Mouse (Mus musculus) forelimb bud, embryonic 11.5 days (tissue): ENCODE measurements around the gene Smim14.
A peak's percentile ranks its signal among the peaks of the same experiment; 100 is the strongest.

Source experiments
- DNase-seq: peaks from one replicate; pipeline ENCODE4 v3.0.0-alpha.2; 2012; ENCODE audit warnings: low read depth, low spot score

The Smim14 gene

DNA sequence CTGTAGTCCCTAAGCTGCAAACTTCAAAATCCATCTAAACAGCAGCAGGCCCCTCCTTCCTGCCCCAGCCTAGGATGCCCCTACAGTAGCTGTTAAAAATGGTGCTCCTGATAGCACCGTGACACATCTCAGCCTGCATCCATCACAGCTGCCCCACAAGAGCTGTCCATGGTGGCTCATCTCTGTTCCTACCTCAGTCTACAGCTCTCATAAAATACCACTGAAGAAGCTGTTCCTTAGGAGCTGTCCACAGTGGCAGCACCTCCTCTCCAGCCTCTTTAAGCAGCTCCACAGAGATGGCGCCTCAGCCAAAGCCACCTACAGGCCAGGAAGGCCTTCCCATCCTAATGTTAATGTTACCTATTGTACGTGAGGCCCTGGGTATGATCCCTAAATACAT, 70.1 kb downstream of the Smim14 start:
- DNase-seq: no peak

DNA sequence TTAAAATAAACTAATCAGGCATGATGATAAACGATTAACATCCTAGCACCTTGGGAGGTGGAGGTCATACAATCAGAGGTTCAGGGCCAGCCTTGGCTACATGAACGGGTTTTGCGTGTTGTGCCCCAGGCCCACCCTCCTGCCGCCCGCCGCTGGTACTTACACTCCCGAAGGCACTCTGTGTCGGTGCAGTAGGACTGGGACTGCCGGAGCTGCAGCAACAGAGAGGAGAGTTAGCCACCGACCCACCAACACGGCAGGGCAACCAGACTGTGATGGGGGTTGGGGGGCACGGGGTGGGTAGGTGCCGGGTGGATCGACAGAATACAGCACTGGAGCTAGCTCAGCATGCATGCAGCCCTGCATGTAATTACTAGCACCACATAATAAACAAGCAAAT, 76.6 kb downstream of the Smim14 start:
- DNase-seq: no peak

DNA sequence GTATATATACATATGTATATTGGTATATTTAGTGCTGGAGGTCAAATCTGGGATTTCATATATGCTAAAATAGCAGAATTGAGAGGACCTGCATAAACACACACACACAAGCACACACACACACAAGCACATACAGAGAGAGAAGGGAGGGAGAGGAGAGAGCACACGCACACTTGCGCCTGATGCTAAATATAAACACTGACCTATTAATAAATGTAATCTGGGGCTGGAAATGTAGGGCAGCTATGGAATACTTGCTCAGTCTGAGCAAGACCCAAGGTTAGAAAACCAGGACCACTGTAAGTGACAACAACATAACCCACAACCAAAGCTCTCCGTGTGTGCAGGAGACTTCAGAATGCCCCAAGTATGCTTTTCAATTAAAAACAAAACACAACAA, 77.5 kb downstream of the Smim14 start:
- DNase-seq: no peak

DNA sequence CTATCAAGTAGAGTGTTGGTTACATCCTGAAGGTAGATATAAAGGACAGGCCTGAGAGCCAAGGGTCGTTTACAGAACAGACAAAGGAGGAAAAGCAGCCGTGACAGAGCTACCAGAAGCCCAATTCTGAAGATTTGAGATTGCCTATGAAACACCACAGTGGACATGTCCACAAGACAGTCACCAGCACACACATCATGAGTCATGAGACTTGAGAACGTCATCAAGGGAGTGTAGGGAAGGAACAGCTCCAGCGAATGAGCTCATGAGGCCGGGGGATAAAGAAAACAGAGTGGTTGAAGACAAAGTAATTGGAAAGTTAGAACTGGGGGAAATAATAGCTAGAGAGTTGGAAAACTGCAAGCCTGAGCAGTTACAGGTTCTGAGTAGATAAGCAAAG, 79.1 kb downstream of the Smim14 start:
- DNase-seq: no peak

DNA sequence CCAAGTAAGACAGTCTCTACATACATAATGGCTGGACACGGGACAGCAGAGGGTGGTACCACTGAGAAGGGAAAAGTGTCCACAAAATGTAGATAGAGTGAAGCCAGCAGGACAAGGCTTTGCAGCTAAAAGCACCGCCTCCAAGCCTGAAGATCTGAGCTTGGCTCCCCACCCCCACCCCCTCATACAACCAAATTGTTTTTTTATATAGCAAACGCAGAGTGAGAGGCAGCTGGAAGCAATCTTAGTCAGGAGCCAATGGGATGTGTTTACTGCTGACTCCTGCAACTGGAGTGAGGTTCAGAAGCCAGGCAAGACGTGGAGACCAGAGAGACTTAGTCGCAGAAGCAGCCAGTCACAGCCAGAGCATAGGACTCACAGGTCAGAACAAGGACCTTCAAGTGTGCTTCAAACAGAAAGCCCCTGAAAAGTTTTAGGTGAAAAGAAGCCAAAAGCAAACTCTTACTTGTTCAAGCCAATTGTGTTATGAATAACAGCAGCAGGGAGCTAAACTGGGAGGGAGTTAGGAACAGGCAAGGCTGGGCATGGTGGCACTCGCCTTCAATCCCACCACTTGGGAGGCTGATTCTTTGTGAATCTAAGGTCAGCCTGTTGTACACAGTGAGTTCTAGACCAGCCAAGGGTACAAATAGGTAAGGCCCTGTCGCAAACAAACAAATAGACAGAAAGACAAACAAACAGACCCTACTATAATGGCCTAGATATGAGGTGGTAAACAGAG, 79.7 kb downstream of the Smim14 start:
- peak; percentile 76 for DNase-seq

DNA sequence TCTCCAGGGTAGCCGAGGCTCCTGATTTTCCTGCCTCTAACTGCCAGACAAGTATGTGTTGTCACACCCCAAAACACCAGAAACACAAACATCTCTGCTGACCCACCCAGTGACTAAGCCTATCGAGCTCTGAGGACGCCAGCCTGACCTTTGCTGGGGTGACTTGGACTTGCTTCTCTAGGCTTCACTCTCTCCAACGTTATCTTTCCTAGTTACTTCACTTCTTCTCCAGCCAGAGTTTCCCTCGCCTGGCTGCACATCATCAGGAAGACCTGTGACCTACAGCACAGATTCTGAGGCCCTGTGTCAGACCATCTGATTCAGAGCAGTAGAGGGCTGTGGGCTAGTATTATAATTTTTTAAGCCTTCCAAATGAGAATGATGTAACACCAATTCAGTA, 82.2 kb downstream of the Smim14 start:
- no peak for DNase-seq

DNA sequence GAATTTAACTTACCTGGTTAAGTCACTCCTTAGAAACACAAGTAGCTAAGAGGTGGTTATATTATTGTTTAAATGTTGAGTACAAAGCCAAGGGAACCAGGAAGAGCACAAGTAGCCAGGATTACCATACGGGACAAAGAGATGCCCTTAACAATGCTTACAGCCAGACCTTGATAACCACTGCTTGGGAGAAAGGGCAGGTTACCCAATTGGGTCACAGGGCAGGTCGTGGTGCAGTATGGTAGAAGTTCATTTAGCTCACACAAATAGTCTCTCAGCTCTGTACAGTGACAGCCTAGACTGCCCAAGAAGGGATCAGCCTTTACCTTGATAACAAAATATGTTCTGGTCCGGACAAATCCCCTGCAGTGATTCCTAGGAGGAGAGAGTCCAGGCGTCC, 88.0 kb downstream of the Smim14 start:
- DNase-seq: no peak

DNA sequence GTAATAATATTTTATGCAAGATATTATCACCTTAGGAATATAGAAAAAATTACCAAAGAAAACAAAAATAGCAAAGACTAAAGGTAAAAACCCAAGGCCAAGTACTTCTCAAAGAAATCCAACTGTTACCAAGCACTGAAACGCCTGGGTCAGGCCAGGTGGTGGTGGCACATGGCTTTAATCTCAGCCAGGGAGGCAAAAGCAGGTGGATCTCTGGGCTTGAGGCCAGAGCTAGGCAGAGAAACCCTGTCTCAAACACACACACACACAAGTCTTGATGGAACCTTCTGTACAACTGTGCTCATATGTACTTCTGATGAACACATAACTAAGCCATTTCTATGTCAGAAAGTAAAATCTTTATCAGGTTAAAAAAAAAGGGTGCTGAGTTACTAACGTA, 89.2 kb downstream of the Smim14 start:
- DNase-seq: no peak

DNA sequence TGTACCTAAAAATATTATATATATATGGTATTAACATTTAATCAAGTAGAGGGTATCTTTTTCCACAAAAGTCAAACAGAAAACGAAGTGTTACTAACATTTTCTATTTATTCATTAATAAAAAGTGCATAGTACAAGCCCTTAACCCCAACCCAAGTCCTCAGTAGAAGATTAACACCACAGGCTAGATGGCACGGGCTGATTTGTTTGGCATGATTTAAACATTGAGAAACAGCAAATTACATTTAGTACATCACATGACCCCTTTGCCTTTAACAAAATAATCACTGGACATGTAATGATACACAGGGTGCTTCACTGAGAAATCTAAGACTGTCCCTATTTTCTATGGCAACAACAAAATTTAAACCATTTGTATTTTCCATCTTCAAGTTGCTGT, 90.2 kb downstream of the Smim14 start:
- DNase-seq: no peak

DNA sequence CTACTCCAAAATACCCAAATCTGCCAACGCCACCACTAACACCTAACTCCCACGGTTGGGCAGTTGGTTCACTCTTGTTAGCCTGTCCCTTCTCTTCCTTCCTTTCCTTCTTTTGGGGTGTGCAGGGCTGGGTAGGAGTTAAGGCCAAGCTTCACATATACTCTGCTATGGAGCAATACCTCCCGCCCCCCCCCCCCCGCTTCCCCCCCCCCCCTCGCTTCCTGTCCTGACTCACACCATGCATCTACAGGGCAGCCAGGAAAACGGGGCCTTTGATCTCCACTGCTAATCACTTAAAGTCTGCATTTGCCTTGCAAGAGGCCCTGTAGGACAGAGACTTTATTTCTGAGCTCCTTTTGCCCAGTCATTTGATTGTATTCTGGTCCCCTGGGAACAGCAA, 92.0 kb downstream of the Smim14 start:
- DNase-seq: no peak

DNA sequence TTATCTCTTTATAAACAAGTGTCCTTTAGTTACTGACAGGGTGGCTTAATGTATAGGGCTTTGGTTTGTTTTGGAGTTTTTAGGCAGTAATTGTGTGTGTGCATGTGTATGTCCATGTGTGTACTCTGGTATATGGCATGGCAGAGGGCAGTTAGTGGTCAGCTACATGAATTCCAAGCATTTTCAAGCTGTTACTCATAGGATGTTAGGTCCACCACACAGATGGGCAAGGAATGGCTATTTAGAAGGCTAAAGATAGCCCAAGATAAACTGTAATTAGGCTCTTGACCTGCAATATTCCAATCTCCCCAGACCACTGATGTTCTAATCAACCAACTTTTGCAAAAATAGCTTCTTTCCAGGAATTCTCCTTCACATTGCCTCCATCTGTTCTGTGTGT, 98.9 kb downstream of the Smim14 start:
- no peak for DNase-seq

DNA sequence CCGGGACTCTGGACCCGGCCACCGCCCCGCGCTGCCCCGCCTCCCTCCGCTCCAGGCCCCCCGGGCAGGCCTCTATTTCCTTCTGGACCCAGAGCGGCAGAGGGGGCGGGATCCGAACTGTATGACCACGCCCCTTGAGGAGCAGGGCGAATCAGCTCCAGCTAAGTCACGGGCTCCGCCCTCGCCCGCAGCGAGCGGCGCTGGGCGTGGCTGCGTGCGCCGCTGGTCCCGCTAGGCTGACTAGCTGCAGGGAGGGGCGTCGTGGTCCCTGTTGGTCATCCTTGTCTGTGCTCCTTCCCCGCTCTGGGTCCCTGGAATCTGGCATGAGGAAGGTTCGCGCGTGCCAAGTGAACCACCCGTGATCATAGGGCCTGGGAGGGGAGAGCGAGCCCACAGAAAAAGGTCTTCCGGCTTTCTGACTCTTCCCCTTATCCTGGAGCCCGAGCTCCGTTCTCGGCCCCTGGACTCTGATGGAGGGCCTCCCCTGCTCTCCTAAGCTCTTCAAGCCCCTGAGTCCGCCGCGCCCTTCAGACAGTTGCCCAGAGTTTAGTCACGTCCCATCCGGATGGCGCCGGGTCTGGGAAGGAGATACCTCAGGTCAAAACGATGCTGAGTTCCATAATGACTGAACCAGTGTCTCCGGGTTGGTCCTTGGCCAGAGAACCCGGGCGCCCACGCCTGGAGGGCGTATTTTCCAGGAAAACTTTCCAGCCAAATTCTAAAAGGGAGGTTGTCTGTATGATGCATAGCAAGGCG, 101.0 kb downstream of the Smim14 start, which contains the start of gene Ugdh:
Gene Ugdh, minus strand, starts transcription at position 144 of the 756 bp plus-strand sequence.
- peak; percentile 97 for DNase-seq

DNA sequence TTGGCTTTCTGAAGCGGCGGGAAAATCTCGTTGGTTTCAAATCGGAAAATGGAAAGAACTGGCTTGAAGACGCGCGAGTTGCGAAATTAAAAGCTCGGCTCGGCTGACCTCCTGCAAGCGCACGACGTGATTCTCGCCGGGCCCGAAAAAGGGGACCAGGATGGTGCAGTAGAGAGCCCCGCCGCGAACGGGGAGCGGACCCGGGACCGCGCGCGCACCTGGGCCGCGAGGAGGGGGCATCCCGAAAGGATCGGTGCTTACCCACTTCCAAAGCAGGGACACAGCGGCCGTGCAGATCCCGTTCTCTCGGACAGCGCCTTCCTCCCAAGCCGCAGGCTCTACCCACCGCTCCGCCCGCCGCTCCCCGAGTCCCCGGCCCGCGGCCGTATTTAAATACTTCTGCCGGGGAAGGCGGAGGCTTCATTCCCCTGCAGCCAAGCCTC, 101.6 kb downstream of the Smim14 start:
- DNase-seq: no peak

DNA sequence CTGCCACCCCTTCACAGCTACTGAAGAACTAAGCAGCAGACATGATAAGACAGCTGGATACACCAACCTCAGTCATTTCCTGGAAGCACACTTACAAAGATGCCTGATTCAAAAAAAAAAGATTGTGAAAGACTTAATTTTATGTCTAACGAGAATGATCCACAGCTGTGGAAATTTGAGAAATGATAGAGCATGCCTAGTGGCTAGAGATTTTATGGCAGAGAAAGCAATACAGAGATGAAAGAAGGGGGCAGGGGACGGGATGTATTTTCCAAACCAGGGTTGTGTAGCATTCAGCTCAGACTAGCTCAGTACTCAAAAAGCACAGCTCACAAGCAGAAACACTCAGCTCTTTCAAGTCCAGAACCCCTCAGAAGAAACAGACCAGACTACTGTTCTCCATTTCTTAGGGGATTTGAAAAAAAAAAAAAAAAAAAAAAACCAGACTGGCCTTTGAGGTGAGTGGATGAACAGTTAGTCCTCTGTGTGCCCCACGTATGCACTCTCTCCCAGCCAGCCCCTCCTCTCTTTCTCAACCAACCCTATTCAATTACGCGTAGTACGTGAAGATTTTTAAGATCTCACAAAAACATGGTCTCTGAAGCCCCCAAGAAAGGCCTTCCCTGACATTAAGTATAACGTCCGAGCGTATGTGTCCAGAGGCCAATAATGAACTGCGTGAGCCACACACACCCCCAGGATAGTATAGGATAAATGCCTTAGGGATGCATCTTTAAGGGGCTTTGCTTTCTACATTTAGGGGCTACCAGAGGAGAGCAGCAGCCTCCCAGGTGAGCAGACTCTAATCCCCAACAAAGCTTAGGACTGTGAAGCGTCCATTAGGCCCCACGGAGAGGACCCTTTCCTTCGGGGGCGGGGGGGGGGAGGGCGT, 102.3 kb downstream of the Smim14 start:
- DNase-seq: peak; percentile 35

DNA sequence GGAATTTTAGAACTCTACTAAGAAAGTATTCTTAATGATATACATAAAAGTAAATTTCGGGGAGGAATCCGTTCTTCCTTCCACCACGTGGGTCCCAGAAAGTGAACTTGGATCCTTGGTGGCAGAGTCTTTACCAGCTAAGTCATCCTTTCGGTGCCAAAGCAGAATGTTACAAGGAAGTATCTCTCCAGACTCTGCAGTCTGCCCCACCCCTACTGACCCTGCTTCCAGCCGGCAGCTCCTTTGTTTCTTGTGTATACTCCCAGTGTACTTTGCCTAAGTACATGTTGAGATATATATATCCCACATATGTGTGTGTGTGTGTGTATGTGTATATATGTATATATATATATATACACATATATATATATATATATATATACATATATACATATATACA, 107.5 kb downstream of the Smim14 start:
- no peak for DNase-seq

DNA sequence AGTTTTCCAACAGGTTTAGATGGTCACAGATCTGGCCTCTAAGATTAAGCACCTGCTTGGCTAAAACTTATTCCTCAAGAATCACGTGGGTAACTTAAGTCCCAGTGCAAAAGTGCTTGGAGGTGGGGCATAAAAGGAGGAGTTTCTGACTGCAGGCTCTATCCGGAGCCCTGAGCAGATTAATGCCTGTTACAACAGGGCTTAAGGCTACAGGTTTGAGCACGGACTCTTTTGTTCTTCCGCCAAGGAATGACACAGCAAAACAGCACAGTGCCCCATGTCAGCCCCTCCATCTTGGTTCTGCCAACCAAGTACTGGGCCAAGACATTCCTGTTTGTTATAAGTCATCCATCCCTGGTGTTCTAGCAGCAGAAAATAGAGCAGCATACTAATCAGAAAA, 108.7 kb downstream of the Smim14 start:
- DNase-seq: no peak

DNA sequence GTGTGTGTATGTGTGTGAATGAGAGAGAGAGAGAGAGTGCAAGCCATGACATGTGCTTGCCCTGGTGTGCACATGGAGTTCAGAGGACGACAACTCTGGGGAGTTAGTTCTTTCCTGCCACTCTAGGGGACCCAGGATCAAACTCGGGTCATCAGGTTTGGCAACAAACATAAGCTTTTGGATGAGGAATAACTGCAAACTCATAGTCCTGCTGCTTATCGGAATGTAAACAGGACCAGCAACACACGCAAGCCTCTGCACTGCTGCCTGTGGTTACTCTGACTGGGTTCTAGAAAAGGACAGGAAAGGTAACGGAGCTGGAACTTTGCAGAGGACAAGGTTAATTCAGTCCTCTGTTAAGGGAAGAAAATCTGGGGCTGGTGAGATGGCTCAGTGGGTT, 111.7 kb downstream of the Smim14 start:
- no peak for DNase-seq

DNA sequence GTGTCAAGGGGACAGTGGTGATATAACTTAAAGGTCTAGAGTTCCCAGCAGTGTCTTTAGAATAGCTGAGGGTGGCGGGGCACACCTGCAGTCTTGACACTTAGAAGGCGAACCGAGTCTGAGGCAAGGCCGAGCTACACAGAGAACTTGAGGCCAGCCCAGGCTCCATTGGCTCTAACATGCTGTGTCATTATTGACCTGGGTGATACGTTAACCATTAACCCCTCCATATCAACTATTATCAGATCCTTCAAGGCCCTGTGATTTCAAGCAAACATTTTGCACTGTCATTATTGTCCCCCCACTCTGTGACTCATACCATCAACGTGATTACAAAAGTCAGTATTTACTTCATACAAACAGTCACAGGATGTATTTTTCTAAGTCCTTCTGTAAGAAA, 112.8 kb downstream of the Smim14 start:
- no peak for DNase-seq

DNA sequence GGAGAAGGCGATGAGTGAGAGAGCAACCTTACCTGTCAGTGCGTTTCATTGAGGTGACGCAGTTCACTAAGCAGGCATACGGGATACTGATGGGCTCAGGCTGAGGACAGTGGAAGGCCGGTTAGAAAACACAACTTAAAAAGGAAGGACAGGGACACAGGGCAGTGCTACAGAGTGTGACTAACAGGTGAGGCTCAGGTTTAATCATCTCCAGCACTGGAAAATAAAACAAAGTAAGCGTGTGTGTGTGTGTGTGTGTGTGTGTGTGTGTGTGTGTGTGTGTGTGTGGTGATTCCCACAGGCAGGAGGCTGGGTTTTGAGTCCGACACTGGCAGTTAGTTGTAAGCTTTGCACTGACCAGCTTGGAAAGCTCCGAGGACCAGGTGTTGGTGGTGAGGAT, 114.2 kb downstream of the Smim14 start:
- DNase-seq: no peak

DNA sequence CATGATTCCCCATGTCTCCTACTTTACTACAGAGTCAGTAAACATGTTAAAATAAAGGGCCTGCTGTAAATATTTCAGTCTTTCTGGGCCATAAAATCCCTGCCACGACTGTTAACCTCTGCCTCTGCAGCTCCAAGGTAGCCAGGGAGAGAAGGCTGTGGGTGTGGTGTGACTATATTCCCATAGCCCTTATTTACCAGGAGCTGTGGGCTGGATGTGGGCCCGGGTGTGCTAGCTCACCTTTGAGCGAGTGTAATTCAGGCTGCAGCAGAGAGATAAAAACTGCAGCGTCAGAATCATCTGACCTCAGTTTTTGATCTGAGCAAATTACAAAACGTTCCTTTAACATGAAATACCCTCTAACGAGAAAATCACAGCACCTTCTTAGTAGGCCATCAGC, 116.2 kb downstream of the Smim14 start:
- DNase-seq: no peak

DNA sequence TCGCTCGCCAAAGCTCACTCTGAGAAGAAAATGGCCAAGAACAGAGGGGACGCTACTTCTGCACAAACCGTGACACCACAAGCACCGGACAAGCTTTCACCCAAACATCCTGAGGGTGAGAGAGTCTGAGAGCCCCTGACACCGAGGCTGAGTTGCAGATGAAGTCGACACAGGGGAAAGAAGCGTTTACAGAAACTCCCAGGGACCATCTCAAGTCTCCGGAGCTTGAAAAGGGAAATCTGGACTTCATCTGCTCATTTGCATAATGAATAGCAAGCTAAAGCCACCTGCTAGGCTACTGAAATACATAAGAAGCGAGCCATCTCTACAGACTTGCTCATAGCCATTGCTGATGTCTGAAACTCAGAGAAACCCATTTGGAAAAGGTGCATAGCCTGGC, 117.8 kb downstream of the Smim14 start:
- no peak for DNase-seq
